Mouse (Mus musculus) myocyte (in vitro differentiated cells): ENCODE data around the gene Tas2r129.

Experiments
- E2F4 ChIP-seq: IDR thresholded peaks from one replicate; pipeline ENCODE4 v1.6.1; 2011; ENCODE audit warnings: mild to moderate bottlenecking, control low read depth, moderate library complexity; ENCODE audit not compliant: insufficient read depth
- MAX ChIP-seq: IDR thresholded peaks from one replicate; pipeline ENCODE4 v1.6.1; 2011; ENCODE audit warnings: low read depth, mild to moderate bottlenecking, control low read depth
- MYOG ChIP-seq, 3 experiments: IDR thresholded peaks; one replicate each; pipeline ENCODE4 v1.6.1; 2011; ENCODE audit warnings: control low read depth in 2 of 3, low read depth in 2 of 3, mild to moderate bottlenecking in 2 of 3; ENCODE audit not compliant: insufficient read length in 2 of 3, control insufficient read depth in 1 of 3, insufficient read depth in 1 of 3
- POLR2A ChIP-seq: IDR thresholded peaks from one replicate; pipeline ENCODE4 v1.6.1; 2011; ENCODE audit warnings: low read depth, mild to moderate bottlenecking, control low read depth, moderate library complexity; ENCODE audit not compliant: insufficient read length
- POLR2AphosphoS2 ChIP-seq: IDR thresholded peaks from one replicate; pipeline ENCODE4 v1.6.1; 2011; ENCODE audit warnings: low read depth, control low read depth; ENCODE audit not compliant: insufficient read length
- REST ChIP-seq: IDR thresholded peaks from one replicate; pipeline ENCODE4 v1.6.1; 2011; ENCODE audit warnings: mild to moderate bottlenecking, control low read depth, moderate library complexity; ENCODE audit not compliant: insufficient read depth, insufficient read length
- SRF ChIP-seq: IDR thresholded peaks from one replicate; pipeline ENCODE4 v1.6.1; 2011; ENCODE audit warnings: low read depth; ENCODE audit not compliant: control insufficient read depth, insufficient read length
- TCF12 ChIP-seq: IDR thresholded peaks from one replicate; pipeline ENCODE4 v1.6.1; 2011; ENCODE audit warnings: mild to moderate bottlenecking, control low read depth; ENCODE audit not compliant: poor library complexity, insufficient read depth, severe bottlenecking
- USF1 ChIP-seq: IDR thresholded peaks from one replicate; pipeline ENCODE4 v1.6.1; 2011; ENCODE audit warnings: low read depth, mild to moderate bottlenecking, control low read depth, moderate library complexity

DNA sequence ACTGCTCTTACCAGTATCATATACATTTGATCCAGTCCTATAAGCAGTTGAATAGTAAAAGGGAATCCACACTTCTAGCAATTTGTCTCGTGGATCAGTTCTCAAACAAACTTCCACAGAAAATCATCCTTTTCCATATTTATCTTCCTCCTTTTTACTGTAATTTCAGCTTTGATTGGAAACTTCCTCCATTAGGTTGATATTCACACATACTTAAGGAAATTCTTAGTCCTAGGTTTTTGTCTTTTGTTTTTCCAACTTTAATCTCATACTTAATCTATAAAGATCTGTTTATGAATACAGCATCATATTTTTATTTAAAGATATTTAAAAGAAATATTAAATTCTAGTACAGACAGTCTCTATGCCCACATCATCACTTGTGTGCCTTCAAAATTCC lies 6.9 kb downstream of the Tas2r129 start, which contains the start of gene Tas2r131:
- TF ChIP-seq TCF12, result no peak
- TF ChIP-seq POLR2A, result no peak
- TF ChIP-seq MYOG (IDR thresholded peaks at IDR 0.05; ENCODE audit: control insufficient read depth in 1 of 3, insufficient read depth in 1 of 3, insufficient read length in 2 of 3, low read depth in 2 of 3), result no peak
- TF ChIP-seq REST, result no peak
- TF ChIP-seq MAX, result no peak
- no peak for TF ChIP-seq E2F4
- no peak for TF ChIP-seq SRF
- no peak for TF ChIP-seq POLR2AphosphoS2
- no peak for TF ChIP-seq USF1
